Mouse (Mus musculus) brain, adult 2 months (tissue): ENCODE results near the gene Smurf2.
A peak's percentile ranks its signal among the peaks of the same experiment; 100 is the strongest.
"Not testable (repeated sequence)": the region's sequence is repeated elsewhere in the genome, so short reads cannot be mapped to it uniquely, and the experiment has no call there.

Experiments
- DNase-seq: peaks from one replicate; pipeline ENCODE4 v3.0.0; 2011; ENCODE audit warnings: low read depth, low spot score

Smurf2 gene

DNA sequence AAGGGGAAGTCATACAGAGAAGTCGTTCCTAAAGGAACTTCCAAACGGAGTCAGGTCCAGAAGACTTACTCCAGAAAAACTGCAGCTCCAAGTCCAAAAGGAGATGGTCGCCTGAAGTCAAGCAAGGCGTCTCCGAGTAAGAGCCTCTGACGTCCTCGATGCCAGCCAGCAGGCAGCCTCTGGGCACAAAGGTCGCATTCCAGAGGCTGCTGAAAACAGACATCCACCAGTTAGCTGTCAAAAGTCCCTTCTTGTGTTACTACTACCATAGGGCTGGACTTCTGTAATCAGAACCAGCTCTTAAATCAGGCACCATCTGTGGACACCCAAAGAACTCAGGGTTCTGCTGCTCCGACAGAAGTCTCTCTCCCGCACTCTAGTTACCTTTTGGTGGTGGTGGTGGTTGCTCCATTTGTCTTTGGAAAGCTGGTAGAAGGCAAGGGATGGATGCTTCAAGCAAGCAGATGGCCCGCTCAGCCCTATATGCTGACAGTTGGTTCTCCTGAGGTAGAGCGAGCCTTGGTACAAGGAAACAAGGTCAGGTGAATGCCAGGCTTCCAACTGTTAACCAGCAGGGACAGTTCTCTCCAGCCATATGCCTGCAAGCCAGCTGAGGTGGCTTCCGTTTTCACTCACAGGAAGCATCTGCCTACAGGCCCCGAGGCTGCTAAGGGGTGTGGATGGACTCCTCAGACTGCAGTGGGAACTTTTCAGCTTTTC, 105.8 kb downstream of the Smurf2 start:
- peak; percentile 99 for DNase-seq

DNA sequence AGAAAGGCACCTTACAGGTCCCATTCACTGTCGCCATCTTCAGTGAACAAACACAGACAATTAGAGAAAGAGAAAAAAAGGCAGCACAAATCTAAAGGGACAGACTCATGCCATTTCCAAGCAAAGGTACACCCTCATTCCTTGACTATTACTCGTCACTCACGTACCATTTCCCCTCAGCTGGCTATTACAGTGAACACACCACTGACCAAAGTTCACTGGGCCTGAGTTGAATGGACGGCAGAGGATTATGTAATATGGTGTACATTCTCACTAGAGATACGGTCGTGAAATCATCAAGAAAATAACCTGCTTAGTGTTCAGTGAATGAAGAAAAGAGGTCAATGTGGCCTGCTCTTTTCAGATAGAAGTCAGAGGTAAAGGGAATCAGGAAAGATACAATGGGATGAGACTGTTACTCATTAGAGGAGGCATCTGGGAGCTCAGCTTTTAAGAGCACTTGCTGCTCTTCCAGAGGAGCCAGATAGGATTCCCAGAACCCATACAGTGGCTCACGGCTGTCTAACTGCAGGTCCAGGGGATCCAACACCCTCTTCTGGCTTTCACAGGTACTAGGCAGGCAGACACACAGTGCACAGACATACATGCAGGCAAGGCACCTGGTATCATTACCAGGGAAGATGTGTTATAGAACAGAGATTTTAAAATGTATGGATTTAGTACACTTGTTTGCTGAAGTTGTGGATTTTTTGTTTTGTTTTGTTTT, 107.9 kb downstream of the Smurf2 start:
- DNase-seq, result no peak

DNA sequence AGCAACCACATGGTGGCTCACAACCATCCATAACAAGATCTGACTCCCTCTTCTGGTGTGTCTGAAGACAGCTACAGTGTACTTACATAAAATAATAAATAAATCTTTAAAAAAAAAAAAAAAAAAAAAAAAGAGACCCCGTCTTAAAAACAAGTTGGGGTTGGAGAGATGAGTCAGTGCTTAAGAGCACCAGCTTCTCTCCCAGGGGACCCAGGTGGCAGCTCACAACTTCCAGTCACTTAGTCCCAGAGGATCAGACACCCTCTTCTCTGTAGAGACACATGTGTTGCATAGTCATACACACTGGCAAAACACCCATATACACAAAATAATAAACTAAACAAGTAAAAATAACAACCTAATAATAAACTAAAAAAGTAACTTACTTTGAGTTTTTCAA, 113.1 kb downstream of the Smurf2 start:
- DNase-seq, result not testable (repeated sequence)

DNA sequence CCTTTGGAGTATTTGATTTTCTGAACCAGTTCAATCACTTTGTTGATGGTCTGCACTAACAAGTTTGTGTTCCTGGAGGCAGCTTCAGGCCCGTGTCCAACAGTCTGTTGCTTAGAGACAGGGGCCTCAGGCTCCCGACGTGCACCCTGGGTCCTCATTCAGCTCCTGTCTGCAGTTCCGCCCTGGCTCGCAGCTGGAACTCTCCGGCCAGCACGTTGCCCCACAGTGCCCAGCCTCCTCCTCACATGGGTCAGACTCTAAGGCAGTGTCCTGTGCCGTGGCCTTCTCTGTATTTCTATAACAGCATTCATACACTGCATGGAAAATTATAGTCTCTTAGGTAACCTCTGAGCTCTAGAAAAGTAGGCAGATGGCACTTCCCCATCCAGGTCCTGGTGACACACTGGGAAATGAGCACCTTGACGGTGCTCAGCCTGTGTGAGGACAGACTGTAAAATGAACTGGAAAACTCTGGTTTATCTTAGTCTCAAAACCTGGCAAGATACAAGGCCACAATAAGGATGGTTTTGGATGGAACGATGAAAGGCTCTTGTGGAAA, 118.4 kb downstream of the Smurf2 start:
- DNase-seq, result peak; percentile 71

GRCm38 (mm10) chr11:106795679-106796078, 124.8 kb downstream of the Smurf2 start:
- DNase-seq, result peak; percentile 66

DNA sequence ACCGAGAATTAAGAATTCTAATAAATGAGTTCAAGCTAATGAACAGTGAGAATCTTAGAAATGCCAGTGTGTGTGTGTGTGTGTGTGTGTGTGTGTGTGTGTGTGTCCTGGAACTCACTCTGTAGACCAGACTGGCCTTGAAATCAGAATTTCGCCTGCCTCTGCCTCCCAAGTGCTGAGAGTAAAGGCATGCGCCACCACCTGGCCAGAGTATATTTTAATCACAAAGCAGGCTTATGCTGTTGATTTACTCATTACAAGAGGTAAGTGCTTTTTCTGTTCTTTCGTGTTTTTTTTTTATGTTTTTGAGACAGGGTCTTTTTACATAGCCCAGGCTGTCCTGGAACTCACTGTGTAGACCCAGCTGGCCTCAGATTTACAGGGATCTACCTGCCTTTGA, 126.7 kb downstream of the Smurf2 start:
- DNase-seq, result no peak

DNA sequence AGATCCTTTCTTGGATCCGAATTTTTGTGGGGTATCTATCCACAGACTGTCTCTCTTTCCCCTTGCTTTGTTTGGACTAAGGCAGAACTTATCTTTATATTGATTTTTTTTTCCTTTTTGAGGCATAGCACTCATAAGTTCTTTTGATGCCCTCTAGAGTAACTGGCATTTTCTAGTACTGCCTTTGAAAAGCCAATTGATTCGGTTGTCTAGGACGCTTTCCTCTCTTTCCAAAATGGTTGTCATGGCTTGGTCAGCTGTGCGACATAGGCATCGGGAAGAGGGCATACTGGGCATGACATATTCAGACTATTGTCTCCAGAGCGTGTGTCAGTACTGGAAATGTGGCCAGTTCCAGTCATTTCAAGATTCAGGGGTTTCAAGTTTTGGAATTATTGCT, 130.9 kb downstream of the Smurf2 start:
- peak; percentile 59 for DNase-seq

DNA sequence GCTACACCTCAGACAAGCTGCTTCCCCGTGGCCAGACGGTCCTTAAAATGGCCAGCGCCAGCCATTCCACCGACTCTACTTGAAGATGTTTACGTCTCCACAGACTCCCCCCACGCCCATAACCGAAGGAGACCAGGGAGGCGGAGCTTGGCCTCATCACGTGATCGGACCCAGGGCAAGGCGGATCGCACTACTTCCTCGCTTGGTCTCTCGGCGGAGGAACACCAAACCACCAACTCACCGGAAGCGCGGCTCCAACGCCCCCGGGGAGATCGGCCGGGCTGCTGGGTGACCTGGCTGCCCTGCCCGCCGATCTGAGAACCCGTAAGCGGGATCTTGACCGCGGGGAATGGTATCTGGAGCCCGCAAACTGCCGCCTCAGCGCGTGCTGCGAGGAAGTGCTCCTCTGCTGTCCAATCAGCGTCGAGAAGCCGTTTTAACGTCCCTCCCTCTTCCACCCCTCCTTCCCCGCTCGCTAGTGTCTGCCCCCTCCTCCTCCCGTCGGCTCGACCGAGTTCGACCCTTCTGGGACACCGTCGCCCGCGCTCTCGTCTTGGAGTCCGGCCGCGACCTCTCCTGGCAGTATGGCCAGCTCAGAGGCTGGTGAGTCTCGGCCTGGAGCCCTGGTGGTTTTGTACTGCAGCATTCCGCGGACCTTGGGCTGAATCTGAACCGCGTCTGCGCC, 131.6 kb downstream of the Smurf2 start, which contains the start of the genes Ddx5 and Cep95:
TSS of gene Ddx5 (minus strand) at position 411 of the 685 bp plus-strand sequence.
TSS of gene Cep95 (plus strand) at position 478 of the 685 bp plus-strand sequence.
- DNase-seq, result peak; percentile 100

DNA sequence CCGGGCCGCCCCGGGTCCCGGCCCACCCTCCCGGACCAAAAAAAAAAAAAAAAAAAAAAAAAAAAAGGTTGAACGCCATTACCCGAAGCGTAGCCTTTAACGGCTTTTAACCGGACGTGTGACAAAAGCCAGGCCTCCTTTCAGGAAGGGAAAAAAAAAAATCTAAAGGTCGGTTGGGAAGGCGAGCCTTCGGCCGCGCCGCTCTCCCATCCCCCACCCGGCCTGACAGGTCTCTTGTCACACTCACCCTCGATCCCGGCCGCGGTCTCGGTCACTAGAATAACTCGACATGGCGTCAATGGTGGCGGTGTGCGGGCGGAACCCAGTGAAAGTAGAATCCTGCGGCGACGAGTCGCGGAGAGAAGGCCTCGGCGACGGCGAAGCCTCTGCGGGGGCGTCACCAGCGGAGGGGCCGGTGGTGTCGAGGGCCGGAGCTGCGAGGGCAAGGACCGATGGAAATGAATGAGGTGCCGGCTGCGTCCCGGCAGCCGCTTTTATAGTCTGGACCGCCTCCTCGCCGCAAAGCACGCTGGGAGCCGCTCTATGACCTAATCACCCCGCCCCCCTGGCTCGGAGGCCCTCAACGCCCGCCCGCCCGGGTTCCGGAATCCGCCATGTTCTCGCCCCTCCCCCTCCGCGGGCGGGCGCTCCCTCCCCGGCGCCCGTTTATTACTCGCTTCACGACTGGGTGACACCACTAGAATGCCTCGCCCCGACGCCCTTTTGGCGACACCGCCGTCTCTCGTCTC, 132.3 kb downstream of the Smurf2 start:
- DNase-seq, result peak; percentile 98

GRCm38 (mm10) chr11:106787131-106788025, 133.1 kb downstream of the Smurf2 start:
- peak; percentile 93 for DNase-seq

- no peak for DNase-seq
Observed at GRCm38 (mm10) chr11:106785043-106785442, 135.5 kb downstream of the Smurf2 start.

DNA sequence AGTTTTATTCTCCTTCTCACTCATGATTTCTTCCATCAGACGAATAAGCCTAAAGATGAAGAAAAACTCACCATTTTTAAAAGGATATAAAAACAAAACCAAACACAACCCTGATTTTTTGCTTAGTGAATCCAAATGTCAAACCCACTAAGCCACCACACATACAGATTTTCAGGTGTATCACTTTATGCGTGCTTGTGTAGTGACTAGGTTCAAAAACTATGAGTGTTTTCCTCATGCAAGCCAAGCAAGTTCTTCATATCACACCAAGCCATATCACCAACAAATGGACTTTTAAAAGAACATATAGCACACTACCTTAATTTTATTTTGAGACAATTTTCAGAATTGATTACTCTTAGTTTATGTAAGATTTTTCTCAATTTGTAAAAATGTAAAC, 136.0 kb downstream of the Smurf2 start:
- DNase-seq, result no peak

GRCm38 (mm10) chr11:106782841-106783764, 137.4 kb downstream of the Smurf2 start:
- DNase-seq, result no peak

- DNase-seq, result not testable (repeated sequence)
Observed at GRCm38 (mm10) chr11:106782271-106782670, 138.2 kb downstream of the Smurf2 start.

DNA sequence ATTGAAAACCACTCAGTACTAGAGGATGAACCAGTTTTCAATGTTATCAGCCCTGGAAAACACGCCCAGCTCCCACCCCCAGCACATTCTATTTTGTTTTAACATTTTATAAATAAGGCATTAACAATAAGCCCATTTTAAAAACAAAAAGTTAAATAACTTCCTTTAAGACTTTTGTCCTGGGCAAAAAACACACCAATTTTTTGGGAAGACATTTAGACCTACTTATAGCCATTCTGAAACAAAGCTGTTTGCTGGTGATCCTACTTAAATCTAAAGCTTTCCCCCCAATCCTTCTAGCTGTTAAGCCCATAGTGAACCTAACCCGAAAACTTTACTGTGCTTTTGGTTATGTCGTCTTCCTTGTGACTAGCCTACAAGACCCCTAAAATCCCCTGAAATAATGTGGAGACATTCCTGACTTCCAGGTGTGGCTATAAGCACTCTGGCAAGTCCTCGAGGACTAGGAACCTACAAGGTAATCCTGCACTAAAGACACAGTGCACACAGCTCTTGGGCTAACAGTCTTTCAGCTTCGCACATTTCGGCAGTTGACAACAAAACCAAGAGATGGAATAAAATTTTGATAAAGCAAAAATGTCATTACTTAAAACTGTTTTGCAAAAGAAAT, 139.8 kb downstream of the Smurf2 start:
- no peak for DNase-seq

DNA sequence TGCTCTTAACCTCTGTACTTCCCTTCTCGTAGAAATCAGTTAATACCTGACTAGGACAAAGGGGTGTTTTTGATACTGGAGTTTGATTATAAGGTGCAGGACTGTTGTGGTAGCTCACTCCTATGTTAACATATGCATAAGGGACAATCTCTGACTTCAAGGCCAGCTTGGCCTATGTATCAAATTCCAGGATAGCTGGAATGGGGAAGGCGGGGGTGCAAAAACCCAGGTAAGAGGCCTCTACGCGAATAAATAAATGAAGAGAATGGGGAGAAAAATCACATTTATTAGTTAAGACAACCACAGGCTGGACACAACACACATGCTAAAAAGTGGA, 140.5 kb downstream of the Smurf2 start:
- no peak for DNase-seq

GRCm38 (mm10) chr11:106779388-106780088, 141.0 kb downstream of the Smurf2 start, which contains the start of gene Polg2:
Gene Polg2, minus strand, starts transcription at chr11:106779537.
- DNase-seq, result peak; percentile 97
